Mouse (Mus musculus): ENCODE measurements around the gene Synpo2. TPM values are rescaled to one million over a fixed set of nuclear protein-coding genes. Genes with fewer than 3 reads are reported as not detected.

Synpo2 gene
- polyA plus RNA-seq, 1 experiment, result 7.2 TPM

DNA sequence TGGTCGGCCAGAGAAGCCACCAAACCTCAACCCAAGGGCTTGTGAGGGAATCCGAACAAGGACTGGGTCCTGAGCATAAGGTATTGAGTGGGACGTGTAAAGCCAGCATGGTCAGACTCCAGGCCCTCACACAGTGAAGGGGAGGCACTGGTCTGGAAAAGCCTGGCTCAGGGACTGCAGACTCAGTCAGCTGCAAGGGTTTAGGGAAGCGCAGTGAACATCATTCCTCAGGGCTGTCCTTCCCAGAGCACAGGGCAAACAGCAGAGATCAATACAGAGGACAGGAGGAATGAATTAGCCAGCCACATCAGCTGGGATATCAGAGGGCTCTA is 72.8 kb downstream of the Synpo2 start:
- no peaks in the 10 kb centered on the region for H3K79me2 ChIP-seq (ENCODE audit: control insufficient read depth, insufficient read depth)
- H3K27me3 ChIP-seq (ENCODE audit: control insufficient read depth, insufficient read depth, insufficient read length), result no peaks in the 10 kb centered on the region
- TF ChIP-seq MAX (IDR thresholded peaks at IDR 0.05), result no peak
- no peak for TF ChIP-seq CTCF (IDR thresholded peaks at IDR 0.05; ENCODE audit: control insufficient read depth, insufficient read depth, insufficient read length)
- TF ChIP-seq CEBPB (IDR thresholded peaks at IDR 0.05; ENCODE audit: low read depth), result no peak
- no peak for TF ChIP-seq MYOG (IDR thresholded peaks at IDR 0.05; ENCODE audit: control insufficient read depth, extremely low read depth, insufficient read length)
- H3K4me3 ChIP-seq (ENCODE audit: insufficient read depth, poor library complexity, severe bottlenecking), result no peak overlapping the region
- H3K79me3 ChIP-seq (ENCODE audit: low read depth), result no peaks in the 10 kb centered on the region
- H3ac ChIP-seq (ENCODE audit: control insufficient read depth, insufficient read length, low read depth), result no peak overlapping the region
- H3K36me3 ChIP-seq (ENCODE audit: control insufficient read depth, insufficient read depth), result no peaks in the 10 kb centered on the region

DNA sequence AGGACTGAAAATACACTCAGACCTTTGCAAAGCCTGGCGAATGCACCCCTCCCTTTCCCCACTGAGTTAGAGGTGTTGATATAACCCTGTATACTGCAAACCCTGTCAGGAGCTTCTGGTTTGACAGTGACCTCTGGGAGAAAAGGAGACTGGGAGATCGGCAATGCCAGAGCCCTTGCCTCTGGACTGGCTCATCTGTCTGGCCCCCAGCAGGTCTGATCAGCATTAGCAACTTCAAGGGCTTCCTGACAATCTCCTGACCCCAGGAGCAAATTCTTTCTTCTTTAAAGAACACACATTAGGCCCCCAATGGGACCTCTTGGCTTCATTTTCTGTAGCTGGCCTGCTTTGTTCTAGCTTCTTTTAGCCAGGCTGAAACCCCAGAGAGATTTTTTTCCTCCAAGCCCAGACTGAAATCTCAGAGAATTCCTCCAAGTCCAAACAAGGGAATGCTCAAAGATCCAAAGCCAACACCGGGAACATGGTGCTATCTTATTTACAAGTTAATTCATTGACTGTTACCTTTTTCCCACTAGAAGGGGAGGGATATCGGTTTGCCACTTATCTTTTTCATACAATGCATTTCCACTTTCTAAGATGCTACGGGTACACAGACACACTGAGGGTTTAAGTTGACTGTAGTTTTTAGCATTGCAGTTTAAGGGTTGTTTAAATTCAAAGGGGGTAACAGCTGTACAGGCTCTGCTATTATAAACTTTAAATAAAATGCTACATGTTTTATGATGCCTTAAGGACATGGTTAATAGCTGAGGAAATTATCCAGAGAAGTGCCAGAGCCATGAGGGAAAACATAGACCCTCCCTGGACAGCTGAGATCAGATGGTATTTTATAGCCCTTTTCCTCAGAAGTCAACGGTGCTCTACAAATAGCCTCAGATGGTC is 73.4 kb downstream of the Synpo2 start:
- Histone ChIP-seq H3K36me3 (ENCODE audit: control insufficient read depth, insufficient read depth) (no peaks in the 10 kb centered on the region), H3K27me3 (ENCODE audit: control insufficient read depth, insufficient read depth, insufficient read length) (no peaks in the 10 kb centered on the region), H3K4me3 (ENCODE audit: insufficient read depth, poor library complexity, severe bottlenecking) (no peak overlapping the region), H3ac (ENCODE audit: control insufficient read depth, insufficient read length, low read depth) (no peak overlapping the region), H3K79me2 (ENCODE audit: control insufficient read depth, insufficient read depth) (no peaks in the 10 kb centered on the region), H3K79me3 (ENCODE audit: low read depth) (no peaks in the 10 kb centered on the region)
- TF ChIP-seq CEBPB (IDR thresholded peaks at IDR 0.05; ENCODE audit: low read depth), result no peak
- TF ChIP-seq MYOG (IDR thresholded peaks at IDR 0.05; ENCODE audit: control insufficient read depth, extremely low read depth, insufficient read length), result no peak
- TF ChIP-seq FOSL1 (IDR thresholded peaks at IDR 0.05; ENCODE audit: insufficient read depth, low read length, poor library complexity, severe bottlenecking), result no peak
- no peak for TF ChIP-seq MAX (IDR thresholded peaks at IDR 0.05)
- no peak for TF ChIP-seq CTCF (IDR thresholded peaks at IDR 0.05; ENCODE audit: control insufficient read depth, insufficient read depth, insufficient read length)

DNA sequence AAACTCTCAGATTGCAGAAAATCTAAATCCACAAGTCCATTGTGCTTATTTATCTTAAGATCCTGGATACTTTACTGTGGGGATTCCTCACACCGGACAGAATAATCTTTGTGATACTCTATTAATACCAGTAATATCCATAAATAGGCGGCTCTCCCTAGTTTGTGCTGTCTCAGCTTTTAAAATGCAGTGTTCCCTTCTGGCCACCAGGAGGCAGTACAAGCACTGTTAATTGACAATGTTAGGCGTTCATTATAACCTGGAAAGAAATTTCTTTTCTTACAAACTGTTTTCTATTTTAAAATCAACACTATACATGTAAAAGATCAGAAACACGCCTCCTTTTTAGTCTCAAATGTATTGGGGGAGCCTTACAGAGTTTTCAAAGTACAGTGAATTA is 75.2 kb downstream of the Synpo2 start:
- H3K4me3 ChIP-seq (ENCODE audit: insufficient read depth, poor library complexity, severe bottlenecking), result no peak overlapping the region
- H3K27me3 ChIP-seq (ENCODE audit: control insufficient read depth, insufficient read depth, insufficient read length), result no peaks in the 10 kb centered on the region
- H3K79me2 ChIP-seq (ENCODE audit: control insufficient read depth, insufficient read depth), result no peaks in the 10 kb centered on the region
- TF ChIP-seq USF1 (IDR thresholded peaks at IDR 0.05; ENCODE audit: low read depth) (no peak), MYOD1 (IDR thresholded peaks at IDR 0.05; ENCODE audit: control insufficient read depth, insufficient read length, low read depth) (no peak), MYOG (IDR thresholded peaks at IDR 0.05; ENCODE audit: control insufficient read depth, extremely low read depth, insufficient read length) (no peak), MAX (IDR thresholded peaks at IDR 0.05) (no peak), CTCF (IDR thresholded peaks at IDR 0.05; ENCODE audit: control insufficient read depth, insufficient read depth, insufficient read length) (no peak), FOSL1 (IDR thresholded peaks at IDR 0.05; ENCODE audit: insufficient read depth, low read length, poor library complexity, severe bottlenecking) (no peak), CEBPB (IDR thresholded peaks at IDR 0.05; ENCODE audit: low read depth) (no peak)
- no peaks in the 10 kb centered on the region for H3K36me3 ChIP-seq (ENCODE audit: control insufficient read depth, insufficient read depth)
- H3K79me3 ChIP-seq (ENCODE audit: low read depth), result no peaks in the 10 kb centered on the region
- no peak overlapping the region for H3ac ChIP-seq (ENCODE audit: control insufficient read depth, insufficient read length, low read depth)

DNA sequence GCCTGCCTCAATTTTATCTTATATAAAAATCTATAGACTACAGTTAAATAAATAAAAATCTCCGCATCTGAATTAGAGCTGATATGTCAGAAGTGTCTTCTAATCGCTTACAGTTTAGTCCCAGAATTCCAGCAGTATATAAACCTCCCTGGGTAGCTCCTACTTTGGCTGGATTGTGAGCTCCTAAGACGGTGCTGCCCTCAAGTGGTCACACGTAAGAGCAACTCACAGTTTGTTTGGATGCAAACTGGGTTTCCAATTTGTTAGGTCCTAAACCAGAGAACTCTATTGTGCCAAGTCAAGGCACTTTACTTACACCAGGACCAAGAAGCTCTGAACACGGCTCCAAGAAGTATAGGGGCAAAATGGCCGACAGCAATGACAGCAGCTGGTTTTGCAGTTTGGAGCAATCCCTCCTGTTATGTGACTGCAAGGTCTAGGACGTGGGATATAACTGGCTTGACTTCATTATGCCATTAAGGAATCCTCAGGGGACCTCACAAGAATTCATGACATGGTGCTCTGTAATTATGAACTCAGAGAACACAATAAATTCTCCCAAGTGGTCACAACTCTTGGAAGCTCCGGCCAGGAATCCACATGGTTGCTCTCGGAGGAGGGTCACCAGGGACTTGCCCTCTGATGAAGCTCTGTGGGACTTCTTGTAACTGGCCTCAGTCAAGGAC is 76.7 kb downstream of the Synpo2 start:
- H3K79me2 ChIP-seq (ENCODE audit: control insufficient read depth, insufficient read depth), result no peaks in the 10 kb centered on the region
- no peak for TF ChIP-seq MYOG (IDR thresholded peaks at IDR 0.05; ENCODE audit: control insufficient read depth, extremely low read depth, insufficient read length)
- peak; percentile 67 for TF ChIP-seq CTCF (IDR thresholded peaks at IDR 0.05; ENCODE audit: control insufficient read depth, insufficient read depth, insufficient read length)

DNA sequence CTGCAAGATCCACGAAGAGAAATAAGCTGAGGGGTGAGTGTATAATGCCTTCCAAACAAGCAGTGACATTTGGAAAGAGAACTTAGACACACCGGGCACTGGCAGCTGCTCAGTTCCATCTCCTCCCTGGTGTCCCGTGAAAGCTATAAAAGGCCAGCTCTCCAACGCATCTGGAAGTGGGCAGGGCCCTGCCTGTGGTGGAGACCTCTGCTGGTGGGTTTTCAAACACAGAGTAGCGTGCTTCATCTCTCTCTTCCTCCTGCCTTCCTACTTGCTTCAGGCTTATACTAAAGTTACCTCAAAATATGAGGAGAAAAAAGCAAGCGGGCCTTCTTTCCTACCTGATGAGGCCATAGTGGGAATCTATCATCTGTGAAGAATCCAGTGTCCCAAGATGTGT is 77.4 kb downstream of the Synpo2 start:
- TF ChIP-seq CTCF (IDR thresholded peaks at IDR 0.05; ENCODE audit: control insufficient read depth, insufficient read depth, insufficient read length) (peak; percentile 47), MYOD1 (IDR thresholded peaks at IDR 0.05; ENCODE audit: control insufficient read depth, insufficient read length, low read depth) (no peak)
- Histone ChIP-seq H3K79me2 (ENCODE audit: control insufficient read depth, insufficient read depth) (no peaks in the 10 kb centered on the region), H3K36me3 (ENCODE audit: control insufficient read depth, insufficient read depth) (no peaks in the 10 kb centered on the region), H3K4me3 (ENCODE audit: insufficient read depth, poor library complexity, severe bottlenecking) (no peak overlapping the region), H3ac (ENCODE audit: control insufficient read depth, insufficient read length, low read depth) (no peak overlapping the region), H3K27me3 (ENCODE audit: control insufficient read depth, insufficient read depth, insufficient read length) (no peaks in the 10 kb centered on the region), H3K79me3 (ENCODE audit: low read depth) (no peaks in the 10 kb centered on the region)

More for the DNA sequence above, 76.7 kb downstream of the Synpo2 start:
- Histone ChIP-seq H3K36me3 (ENCODE audit: control insufficient read depth, insufficient read depth) (no peaks in the 10 kb centered on the region), H3K27me3 (ENCODE audit: control insufficient read depth, insufficient read depth, insufficient read length) (no peaks in the 10 kb centered on the region), H3K4me3 (ENCODE audit: insufficient read depth, poor library complexity, severe bottlenecking) (no peak overlapping the region), H3K79me3 (ENCODE audit: low read depth) (no peaks in the 10 kb centered on the region), H3ac (ENCODE audit: control insufficient read depth, insufficient read length, low read depth) (no peak overlapping the region)

DNA sequence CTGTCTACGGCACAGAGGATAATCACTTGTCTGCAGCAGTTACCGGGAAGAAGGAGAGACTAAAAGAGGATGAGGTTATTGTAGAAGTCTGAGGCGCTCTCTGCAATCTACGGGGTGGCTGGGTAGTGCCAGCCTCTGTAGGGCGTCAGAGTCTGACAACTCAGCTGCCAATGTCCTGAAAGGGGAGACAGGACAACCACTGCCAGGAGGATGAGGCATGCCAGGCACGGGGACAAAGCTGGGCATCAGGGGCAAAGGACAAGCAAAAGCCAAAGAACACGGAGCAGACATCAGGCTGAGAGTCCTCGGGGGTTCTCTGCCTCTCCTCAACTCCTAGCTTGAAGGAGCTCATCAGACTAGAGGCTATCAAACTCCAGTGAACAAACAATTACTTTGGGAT is 82.6 kb downstream of the Synpo2 start:
- TF ChIP-seq MYOG (IDR thresholded peaks at IDR 0.05; ENCODE audit: control insufficient read depth, extremely low read depth, insufficient read length) (no peak), USF1 (IDR thresholded peaks at IDR 0.05; ENCODE audit: low read depth) (no peak), MAX (IDR thresholded peaks at IDR 0.05) (no peak), MYOD1 (IDR thresholded peaks at IDR 0.05; ENCODE audit: control insufficient read depth, insufficient read length, low read depth) (no peak), CTCF (IDR thresholded peaks at IDR 0.05; ENCODE audit: control insufficient read depth, insufficient read depth, insufficient read length) (no peak), FOSL1 (IDR thresholded peaks at IDR 0.05; ENCODE audit: insufficient read depth, low read length, poor library complexity, severe bottlenecking) (no peak), CEBPB (IDR thresholded peaks at IDR 0.05; ENCODE audit: low read depth) (no peak)
- no peaks in the 10 kb centered on the region for H3K79me2 ChIP-seq (ENCODE audit: control insufficient read depth, insufficient read depth)
- no peak overlapping the region for H3ac ChIP-seq (ENCODE audit: control insufficient read depth, insufficient read length, low read depth)
- no peaks in the 10 kb centered on the region for H3K36me3 ChIP-seq (ENCODE audit: control insufficient read depth, insufficient read depth)
- no peak overlapping the region for H3K4me3 ChIP-seq (ENCODE audit: insufficient read depth, poor library complexity, severe bottlenecking)
- H3K79me3 ChIP-seq (ENCODE audit: low read depth), result no peaks in the 10 kb centered on the region
- H3K27me3 ChIP-seq (ENCODE audit: control insufficient read depth, insufficient read depth, insufficient read length), result no peaks in the 10 kb centered on the region

All from C2C12 (cell line).